Mouse (Mus musculus): ENCODE data around the gene P2ry6. TPM values are rescaled to one million over a fixed set of nuclear protein-coding genes. Genes with fewer than 3 reads are reported as not detected.

P2ry6 gene
- polyA plus RNA-seq (2012; rRNA removed) = 17.3 and 18.2 TPM in 2 replicates

DNA sequence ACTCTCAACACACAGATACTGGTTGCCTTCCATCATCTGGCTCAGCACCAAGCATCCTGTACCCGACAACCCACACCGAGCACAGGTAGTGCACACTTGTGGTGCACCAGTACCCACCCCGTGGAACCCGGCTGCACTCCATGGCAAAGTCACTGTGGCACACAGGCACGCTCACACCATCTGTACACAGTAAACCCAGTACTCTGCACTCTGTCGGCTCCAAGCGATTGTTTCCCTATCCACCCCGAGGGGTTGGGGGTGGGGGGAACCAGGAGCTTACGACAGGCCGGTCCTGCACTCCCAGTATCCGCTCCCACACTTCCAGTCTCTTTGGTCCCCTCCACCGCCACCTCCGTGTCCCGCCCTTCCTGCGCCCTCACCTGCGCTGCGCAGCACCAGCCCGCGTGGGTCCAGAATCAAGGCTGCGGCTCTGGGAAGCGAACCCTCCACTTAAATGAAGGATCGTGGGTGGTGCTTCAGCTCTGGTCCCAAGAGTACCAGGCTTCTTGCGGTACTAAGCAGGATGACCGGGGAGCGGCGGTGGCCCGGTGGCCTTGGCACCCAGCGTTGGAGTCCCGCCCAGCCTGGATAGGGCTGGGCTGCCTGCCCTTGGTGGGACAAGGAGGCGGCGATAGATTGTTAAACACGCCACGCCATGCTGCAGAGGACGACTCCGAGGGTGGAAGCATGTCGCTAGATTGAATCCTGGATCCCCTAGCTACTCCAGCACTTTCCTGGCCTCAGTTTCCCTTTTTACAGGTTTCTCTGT lies at the start of gene P2ry6:
Gene P2ry6 (minus strand): TSS at position 515 of the 769 bp plus-strand sequence.
- DNase-seq (ENCODE audit: low read depth) = no peak

DNA sequence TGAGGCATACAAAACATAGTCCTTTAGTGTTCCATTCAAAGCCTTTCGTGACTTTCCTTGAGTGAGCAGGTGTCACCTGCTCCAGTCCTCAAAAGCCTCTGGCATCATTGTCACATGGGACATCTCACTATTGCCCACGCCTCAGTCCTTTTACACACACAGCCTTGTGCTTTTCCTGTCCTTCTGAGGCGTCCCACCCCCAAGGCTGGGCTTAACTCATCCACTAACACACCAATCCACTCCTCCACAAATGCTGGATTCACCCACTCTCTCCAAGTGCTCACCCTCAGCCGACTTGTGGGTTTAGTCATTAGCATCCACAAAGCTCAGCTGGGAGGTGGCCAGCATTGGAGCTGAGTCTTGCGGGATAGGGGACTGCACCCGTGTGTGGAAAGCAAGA lies 43.0 kb upstream of the P2ry6 start:
- DNase-seq (ENCODE audit: low read depth) = no peak

DNA sequence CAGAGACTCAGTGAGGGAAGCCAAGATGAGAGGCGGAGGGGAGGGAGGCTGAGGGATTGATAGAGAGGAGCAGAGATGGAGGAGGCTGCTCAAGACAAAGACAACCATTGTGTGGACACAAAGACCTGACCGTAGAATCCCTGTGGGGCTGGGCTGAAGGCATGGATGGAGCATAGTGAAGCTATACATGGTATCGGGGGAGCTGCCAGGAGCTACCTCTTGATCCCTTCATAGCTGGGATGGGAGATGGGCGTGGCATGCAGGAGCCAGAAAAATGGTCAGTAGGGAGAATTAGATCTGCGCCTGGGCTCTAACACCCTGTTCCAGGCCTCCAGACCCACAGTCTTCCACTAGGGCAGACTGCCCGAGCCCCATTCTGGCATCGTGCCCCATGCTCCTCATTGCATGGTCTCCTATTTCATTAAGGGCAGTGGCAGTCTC lies 42.6 kb upstream of the P2ry6 start:
- DNase-seq (ENCODE audit: low read depth) = no peak

DNA sequence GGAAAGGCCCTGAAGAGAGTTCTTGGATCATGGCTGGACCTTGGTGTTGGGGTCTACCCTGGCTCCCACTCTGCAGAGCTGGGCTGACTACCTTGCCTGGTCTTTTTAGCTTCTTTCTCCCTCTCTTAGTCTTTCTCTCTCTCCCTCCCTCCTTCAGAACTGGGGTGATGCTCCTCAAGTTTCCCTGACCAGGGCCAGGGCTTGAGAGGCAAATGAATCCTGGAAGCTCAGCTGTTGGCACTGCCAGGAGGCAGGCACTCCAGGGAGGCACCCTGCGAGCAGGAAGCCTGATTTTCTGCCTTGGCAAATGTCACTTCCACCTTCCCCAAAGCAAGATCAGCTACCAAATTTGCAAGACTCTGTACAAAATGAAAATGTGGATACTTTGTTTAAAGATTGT lies 40.5 kb upstream of the P2ry6 start:
- DNase-seq (ENCODE audit: low read depth) = no peak

DNA sequence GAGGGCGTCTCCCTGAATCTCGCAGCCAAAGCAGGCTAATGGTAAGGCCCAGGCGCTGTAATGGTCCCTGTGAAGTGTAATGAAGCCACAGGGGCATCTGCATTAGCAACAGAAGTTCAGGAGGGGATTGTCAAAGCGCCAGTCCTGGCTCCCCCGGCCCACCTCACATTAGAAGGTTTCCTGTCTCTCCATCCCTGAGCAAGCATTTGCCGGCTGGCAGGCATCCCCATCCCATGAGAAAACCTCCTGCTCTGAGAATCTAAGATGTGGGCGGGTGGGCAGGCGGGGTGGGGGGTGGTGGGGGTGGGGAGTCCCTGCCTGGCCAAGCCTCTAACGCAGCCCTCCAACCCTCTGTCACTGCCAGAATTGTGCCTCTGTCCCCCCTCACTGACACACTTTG lies 39.6 kb upstream of the P2ry6 start:
- DNase-seq (ENCODE audit: low read depth) = no peak

DNA sequence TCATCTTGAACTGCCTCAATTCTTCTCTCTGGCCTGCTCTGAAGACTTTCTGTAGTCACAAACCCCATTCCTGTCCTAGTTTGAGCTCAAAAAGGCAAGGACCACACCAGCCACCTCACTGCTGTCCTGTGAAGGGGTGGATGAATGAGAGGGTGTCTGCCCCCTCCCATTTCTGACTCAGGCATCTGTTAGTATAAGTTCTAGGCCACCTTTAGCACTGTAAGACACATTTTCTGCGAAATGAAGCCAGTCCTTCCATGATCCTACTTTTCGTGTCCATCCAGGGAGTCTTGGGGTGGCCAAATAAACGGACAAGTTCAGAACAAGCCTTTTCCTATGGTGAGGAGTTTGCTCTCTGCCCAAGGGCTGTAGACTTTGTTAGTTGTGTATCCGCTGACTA lies 38.1 kb upstream of the P2ry6 start, which contains the start of gene P2ry2:
Gene P2ry2 (minus strand): TSS at position 326 of the 400 bp plus-strand sequence.
- DNase-seq (ENCODE audit: low read depth) = no peak

DNA sequence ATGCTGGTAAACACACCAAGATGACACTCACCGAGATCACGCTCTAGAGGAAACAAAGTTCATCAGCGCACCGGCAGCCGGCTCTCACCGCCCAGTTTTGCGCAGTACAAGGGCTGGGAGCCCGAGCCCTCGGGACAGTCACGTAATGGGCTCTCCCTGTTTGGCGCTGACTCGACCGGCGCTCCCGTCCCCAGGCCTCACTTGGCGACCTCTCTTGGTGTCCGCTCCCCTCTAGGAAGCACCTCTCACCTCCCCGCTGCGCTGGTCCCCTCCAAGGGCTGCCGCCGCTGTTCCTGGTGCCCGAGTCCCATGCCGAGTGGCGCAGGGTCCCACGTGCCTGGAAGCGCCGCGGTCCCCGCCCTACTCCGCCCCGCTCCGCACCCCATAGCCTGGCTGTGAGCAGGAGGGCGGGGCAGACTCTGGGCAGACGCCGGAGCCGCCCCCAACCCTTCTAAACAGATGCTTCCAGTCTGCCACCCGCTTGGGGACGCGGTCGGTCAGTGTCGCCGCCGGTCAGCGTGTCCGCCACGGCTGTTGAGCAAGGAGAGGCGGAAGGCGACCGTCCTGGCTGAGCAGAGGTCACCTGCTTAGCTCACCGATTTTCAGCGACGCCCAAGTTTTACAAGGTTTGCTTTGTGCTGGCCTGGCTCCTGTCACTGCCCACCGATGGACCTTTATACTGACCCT lies 37.4 kb upstream of the P2ry6 start:
- DNase-seq (ENCODE audit: low read depth) = no peak

DNA sequence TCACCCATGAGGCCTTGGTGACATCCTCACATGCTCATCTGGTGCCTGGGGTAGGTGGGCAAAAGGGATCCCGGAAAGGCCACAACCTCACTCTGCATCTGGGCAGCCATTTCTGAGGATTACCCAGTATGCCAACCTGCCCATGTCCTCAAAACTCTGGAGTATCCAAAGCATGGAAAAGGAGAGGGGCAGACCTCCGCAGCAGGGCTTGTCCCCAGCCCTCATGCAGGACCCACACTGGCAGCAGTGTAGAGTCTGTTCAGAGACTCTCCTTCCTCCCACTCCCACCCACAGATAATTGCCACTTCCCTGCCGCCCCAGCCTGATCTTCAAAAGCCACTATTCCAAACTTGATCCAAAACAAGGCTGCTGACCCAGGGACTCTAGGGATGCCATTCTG lies 36.3 kb upstream of the P2ry6 start:
- DNase-seq (ENCODE audit: low read depth) = no peak

DNA sequence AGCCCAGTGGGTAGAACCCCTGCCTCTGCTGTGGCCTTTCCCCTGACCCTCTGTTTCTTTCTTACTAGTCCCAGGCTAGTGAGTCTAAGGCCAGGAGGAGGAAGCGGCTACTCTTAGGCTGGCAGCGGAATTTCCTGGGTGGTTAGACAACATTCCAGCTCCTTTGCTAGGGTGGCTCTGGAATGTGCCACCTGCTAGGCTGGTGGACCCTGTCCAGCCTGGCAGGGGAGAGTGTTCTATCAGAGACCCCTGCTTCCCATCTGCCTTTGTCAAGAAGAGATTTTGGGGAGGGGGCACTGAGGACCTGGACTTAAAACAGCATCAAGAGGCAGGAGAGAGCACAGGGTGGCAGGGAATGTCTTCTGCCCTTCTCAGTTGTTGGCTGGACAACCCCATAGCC lies 31.8 kb upstream of the P2ry6 start:
- DNase-seq (ENCODE audit: low read depth) = no peak

DNA sequence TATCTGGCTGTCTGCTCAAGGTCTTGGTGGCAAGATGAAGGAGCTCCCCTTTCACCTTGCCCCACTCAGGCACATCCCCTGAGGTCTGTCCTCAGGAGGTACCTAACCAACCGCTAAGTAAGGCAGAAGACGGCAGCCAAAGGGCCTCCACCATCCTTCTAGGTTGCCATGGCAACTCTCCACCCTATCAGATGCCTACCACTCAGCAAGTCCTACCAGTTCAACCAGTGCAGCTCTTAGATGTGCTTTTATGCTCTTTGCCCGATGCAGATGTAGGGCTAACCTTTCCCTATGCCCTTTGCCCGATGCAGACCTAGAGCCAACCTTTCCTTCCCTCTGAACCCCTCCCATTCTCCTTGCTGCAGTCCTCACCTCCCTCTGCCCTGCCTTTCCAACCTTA lies 30.7 kb upstream of the P2ry6 start:
- no peak for DNase-seq (ENCODE audit: low read depth)

DNA sequence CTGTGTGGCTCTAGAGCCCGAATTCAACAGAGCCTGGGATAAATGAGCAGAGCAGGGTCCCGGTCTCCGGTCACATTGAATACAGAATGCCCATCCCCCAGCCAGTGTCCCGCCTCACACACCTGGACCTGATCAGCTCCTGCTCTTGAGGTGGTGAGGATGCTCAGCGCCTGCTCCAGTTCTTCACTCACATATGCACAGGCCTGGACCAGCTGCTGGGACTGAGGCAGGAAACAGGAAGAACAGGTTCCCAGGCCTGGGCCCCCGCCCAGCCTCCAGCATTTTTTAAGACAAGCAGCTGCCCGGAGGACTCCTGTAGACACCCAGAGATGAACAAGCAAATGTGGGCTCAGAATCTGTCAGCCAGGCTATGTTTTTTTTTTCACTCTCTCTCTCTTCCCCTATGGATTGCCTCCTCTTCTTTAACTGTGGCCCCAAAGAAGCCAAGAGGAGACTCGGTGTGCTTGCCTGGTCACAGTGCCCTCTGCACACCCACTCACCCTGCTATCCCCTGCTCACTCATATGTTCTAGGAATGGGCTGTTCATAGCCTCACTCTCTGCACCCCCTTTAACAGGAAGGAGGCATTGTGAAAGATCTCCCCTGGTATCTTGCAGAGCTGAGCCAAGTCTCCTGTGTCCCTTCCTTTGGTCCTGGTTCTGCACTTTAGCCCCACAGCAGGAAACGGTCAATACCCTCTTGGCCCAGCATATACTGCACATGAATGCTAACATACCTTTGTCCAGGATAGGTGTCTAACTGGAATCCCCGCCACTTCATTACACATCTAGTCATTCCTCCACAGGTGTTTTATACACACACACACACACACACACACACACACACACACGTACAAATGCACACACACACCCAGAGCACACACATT lies 29.2 kb upstream of the P2ry6 start:
- DNase-seq (ENCODE audit: low read depth) = no peak

DNA sequence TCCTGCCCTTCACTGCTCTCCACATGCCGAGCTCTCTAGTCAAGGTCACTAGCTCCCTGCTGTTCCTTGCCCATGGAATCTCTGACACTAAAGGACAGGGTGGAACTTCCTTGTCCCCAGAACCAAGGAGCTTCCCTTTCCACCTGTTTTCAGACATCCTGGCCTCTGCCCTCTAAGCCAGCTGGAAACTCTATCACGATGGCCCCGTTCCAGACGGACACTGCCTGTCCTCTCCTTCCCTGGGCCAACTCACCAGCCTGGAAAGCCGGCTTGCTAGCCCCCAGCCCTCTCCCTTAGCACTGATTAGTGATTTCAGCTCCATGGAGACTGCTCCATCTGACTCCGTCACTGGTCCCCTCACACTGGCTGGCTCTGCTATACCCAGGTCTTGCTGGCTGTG lies 27.8 kb upstream of the P2ry6 start:
- DNase-seq (ENCODE audit: low read depth) = no peak

DNA sequence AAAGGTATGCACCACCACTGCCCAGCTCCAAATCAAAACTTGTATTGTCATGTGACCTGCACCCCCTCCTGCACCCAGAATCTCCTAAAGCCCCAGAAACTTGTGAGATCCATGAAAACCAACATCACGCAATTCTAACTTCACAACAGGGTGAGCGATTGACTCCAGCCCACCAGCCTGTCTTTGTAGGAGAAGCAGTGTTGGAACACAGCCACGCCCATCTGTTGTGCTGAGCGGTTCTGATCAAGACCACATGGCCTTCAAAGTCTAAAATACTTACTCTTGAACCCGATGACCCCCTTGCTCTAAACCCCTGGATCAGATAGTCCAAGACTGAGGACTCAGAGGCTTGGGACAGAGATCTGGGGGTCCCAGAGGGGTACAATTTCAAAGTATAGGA lies 25.2 kb upstream of the P2ry6 start:
- no peak for DNase-seq (ENCODE audit: low read depth)

DNA sequence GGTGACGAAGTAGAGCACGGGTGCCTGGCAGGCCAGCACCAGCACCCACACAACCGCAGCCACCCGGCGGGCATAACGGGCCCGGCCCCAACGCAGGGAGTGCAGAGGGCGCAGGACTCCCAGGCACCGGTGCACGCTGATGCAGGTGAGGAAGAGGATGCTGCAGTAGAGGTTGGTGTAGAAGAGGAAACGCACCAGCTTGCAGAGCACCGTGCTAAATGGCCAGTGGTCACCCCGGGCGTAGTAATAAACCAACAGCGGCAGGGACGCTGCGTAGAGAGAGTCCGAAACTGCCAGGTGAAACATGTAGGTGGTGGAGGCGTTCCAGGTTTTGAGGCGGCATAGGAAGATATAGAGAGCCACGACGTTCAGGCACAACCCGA lies 24.1 kb upstream of the P2ry6 start:
- no peak for DNase-seq (ENCODE audit: low read depth)

DNA sequence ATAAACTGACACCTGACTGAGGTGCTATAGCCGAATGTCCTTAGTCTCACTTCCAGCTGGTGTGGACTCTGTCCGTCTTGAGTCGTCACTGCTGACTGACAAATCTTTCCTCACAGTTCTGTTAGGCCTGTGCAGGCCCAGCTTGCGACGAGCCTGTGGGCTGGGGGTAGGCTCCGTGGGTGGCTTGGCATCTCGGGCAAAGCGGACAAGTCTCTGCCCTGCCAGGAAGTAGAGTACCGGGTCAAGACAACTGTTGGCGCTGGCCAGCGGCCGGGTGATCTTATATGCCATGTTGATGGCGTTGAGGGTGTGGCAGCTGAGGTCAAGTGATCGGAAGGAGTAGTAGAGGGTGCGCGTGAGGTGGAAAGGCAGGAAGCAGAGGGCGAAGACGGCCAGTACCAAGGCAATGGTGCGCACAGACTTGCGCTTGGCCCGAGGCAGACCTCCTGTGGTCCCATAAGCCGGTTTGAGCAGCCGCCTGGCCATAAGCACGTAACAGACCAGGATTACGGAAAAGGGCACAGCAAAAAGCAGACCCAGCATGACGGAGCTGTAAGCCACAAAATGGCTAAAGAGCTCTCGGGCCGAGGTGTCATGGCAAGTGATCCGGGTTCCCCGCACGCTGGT lies 23.6 kb upstream of the P2ry6 start:
- no peak for DNase-seq (ENCODE audit: low read depth)

DNA sequence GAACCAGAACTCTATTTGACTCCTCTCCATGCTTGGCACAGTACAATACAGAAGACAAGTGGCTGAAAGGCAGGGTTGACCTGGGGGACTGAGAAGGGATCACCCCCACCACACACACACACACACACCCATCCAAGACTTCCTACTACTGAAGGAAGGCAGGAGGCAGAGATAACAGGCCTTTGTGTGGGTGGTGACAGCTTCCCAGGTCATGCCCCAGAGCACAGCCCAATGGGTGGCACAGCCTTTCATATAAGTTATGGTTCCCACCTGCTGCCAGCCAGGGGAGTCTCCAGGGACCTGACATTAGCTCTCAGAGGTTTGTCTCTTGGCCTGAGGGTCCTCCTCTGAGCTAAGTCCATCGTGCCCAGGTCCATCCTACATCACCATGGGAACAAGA lies 22.8 kb upstream of the P2ry6 start:
- DNase-seq (ENCODE audit: low read depth) = no peak

DNA sequence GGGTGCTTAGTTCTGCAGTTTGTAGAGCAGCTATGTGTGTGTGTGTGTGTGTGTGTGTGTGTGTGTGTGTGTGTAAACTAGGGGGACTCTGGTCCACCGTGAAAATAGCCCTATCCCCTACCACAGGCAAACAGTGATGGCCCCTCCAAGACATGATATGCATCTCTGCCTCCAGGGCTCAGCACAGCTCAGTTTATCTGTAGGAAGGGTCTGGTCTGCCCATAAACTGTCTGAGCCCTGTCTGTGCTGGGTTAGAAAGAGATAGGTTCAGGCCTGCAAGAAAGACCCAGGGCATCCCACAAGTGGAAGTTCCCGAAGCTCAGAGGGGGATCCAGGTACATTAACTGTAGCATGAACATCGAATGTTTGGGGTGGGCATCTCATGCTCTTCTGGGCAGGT lies 21.5 kb upstream of the P2ry6 start:
- DNase-seq (ENCODE audit: low read depth) = no peak

DNA sequence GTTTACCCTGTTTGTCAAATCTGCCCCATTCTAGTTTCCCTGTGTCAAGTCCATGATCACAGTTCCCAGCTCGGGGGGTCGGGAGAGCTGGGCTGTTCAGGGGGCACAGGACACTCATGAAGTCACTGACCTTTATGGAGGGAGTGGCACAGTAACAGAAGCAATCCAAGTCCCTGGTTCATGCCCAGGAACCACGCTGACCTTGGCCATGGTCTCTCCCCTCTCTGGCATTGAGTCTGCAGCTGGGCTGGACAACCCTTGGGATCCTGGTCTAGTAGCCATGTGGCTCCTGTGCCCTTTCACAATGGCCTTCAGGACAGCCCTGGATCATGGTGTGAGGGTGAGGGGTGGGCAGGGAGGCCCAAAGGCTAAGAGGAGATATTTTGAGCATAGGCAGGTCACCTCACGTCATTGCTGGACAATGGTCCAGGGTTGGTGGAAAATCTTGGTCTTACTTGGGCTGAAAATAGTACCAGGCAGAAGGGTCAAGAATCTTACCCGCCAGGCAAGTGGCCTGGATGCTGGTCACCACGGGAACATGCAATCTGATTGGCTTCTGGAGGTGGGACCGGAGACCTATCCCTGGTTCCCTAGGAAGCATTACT lies 20.9 kb upstream of the P2ry6 start:
- DNase-seq (ENCODE audit: low read depth) = no peak

DNA sequence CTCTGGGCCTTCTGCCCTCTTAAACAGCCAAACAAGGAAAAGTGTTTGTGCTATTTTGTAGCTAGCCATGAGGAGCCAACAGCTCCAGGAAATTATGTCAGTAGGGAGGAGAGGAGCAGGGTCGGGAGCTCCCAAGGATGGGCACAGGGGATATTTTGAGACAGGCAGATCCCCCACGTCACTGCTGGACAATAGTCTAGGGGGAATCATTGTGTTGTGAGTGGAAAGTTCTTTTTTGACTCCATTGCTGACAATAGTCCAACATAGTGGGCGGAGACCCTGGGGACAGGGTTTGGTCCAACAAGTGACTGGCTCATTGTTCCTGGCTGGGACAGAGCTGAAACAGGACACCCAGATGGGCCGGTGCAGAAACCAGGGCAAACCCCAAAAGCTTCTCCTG lies 18.7 kb upstream of the P2ry6 start:
- DNase-seq (ENCODE audit: low read depth) = no peak

DNA sequence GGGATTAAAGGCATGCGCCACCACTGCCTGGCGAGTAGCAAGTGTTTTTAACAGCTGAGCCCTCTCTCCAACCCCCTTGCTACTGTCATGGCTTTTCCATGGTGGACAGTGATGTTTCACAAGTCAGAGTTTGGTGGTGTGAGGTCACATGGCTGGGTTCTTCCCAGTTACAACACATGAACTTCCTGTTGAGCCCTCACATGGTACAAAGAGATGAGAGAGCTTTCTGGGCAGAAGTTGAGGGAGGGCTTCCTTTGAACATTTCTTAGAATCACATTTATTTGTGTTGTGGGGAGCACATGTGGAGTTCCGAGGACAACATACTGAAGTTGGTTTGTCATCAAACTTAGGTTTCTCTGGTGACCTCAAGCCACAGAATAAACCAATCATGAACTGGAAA lies 17.5 kb upstream of the P2ry6 start:
- DNase-seq (ENCODE audit: low read depth) = no peak

DNA sequence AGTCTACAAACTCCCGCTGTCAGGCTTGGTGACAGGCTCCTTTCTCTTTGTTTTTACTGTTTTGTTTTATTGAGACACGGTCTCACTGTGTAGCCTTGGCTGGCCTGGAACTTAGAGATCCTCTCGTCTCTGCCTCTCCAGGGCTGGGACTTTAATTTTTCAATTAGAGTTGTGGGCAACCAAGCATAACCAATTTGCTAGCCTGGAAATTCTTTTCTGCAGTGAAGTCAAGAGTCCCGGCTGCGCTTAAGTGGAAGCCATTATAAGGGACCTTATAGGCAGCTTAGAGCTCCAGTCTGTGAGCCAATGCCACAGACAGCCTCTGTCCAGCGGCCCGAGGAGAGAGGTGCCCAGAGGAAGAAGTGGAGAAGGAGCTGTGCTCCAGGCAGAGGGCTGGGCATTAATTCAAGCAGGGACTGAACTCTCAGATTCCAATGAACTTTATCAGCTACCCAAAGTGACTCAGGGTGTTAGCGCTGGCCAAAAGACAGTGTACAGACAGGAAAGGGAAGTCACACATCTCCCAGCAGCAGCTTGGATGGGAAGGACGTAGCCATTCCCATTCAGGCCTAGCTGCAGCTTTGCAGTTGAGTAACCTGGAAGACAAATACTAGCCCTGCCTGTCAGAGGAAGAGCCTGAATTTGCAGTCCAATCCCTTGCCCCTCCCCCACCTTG lies 16.3 kb upstream of the P2ry6 start:
- no peak for DNase-seq (ENCODE audit: low read depth)
